Mouse (Mus musculus) spleen, embryonic (tissue): ENCODE results near the gene Gipc1.

Experiments
- CTCF ChIA-PET: fragments of 350-600 bp; sonication (Branson Sonifier 250); formaldehyde crosslinking; loops from one replicate; lab custom pipeline; 2022; lab: Charles Lee

Gipc1 gene

DNA sequence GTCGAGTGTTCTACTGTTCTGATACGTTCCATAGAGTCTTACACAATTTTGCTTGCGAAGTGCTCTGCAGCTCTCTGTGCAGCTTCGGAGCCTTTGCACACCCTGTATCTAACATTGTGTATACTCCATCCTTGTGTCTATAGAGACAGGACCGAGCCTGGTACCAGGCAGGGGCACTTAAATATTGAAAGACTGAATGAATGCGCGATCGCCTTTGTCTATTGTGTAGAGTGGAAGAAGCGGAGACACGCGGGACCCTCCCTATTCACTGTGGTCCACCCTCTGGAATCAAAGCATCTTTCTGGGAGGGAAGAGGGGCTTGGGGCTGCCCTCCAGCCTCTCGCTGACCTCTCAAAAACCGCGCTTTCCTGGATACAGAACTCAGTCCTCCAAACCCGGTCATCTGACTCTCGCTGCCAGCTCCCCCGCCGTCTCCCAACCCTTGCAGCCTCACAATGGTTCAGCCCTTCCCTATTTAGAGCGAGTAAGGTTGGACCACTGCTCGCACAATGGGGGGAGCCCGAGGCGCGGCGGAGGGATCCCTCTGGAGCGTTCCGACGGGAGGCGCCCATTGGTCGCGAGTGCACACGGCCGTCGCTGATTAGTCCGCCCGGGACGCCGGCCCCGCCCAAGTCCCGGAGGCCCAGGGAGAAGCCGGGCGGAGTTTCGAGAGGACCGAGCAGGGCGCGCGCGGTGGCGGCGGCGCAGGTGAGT lies at the start of gene Gipc1:
Gene Gipc1 (plus strand): TSS at position 648 of the 714 bp plus-strand sequence.
- CTCF ChIA-PET = interaction anchor here (1.0 to 1.1 kb wide), 2 partner anchors 322 to 1434 kb away, joined by 3 read pairs; no protein-coding TSS in a partner anchor

- CTCF ChIA-PET = interaction anchor here (0.7 kb wide), 1 partner anchor 13 kb away, joined by 3 read pairs; no protein-coding TSS in a partner anchor
Measured at GRCm38 (mm10) chr8:83607661-83608397, 44.6 kb upstream of the Gipc1 start, which contains the start of the genes Tecr and Dnajb1. TSS of gene Tecr (minus strand) at chr8:83607971. TSS of gene Dnajb1 (plus strand) at chr8:83608193.

DNA sequence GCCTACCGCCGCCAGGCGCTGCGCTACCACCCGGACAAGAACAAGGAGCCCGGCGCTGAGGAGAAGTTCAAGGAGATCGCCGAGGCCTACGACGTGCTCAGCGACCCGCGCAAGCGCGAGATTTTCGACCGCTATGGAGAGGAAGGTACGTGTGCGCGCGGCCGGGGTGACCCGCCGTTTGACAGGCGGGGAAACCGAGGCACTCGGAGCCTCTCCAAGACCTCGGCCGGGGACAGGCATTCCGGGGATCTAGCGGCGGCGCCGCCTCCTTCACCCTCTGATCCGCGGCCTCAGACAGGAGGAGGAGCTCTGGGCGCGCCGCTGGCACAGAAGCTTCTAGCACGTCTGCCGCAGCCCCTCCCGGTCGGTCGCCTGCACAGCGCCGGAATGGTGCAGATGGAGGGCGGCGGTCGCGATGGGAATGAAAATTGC lies 44.1 kb upstream of the Gipc1 start:
- CTCF ChIA-PET = interaction anchor here (0.9 kb wide), 1 partner anchor 579 kb away, joined by 3 read pairs; no protein-coding TSS in a partner anchor

GRCm38 (mm10) chr8:83609086-83609485 lies 43.4 kb upstream of the Gipc1 start:
- CTCF ChIA-PET = interaction anchor here (0.9 kb wide), 1 partner anchor 578 kb away, joined by 3 read pairs; no protein-coding TSS in a partner anchor

DNA sequence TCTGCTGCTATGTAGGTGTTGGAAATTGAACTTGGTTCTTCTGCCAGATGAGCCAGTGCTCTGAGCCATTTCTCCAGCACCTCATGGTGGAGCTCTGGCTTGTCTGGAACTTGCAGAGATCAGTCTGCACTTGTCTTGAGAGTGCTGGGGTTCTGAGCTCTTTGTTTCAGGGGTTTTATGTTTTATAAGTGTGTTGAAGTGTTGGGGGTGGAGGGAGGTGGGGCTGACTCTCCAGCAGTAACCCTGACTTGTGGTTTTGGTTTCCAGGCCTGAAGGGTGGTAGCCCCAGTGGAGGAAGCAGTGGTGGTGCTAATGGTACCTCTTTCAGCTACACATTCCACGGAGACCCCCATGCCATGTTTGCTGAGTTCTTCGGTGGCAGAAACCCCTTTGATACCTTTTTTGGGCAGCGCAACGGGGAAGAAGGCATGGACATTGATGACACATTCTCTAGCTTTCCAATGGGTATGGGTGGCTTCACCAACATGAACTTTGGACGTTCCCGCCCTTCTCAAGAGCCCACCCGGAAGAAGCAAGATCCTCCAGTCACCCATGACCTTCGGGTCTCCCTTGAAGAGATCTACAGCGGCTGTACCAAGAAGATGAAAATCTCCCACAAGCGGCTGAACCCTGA lies 42.8 kb upstream of the Gipc1 start:
- CTCF ChIA-PET = no interaction called here

GRCm38 (mm10) chr8:83611921-83612320 lies 40.6 kb upstream of the Gipc1 start:
- CTCF ChIA-PET = interaction anchor here (0.5 to 0.7 kb wide), 3 partner anchors 11 to 1435 kb away, joined by 3 to 10 read pairs (median 3); no protein-coding TSS in a partner anchor

- CTCF ChIA-PET = interaction anchor here (0.7 kb wide), 1 partner anchor 49 kb away, joined by 3 read pairs; no protein-coding TSS in a partner anchor
Measured at GRCm38 (mm10) chr8:83613695-83614094, 38.8 kb upstream of the Gipc1 start.

- CTCF ChIA-PET = no interaction called here
Measured at GRCm38 (mm10) chr8:83616625-83617024, 35.9 kb upstream of the Gipc1 start.

DNA sequence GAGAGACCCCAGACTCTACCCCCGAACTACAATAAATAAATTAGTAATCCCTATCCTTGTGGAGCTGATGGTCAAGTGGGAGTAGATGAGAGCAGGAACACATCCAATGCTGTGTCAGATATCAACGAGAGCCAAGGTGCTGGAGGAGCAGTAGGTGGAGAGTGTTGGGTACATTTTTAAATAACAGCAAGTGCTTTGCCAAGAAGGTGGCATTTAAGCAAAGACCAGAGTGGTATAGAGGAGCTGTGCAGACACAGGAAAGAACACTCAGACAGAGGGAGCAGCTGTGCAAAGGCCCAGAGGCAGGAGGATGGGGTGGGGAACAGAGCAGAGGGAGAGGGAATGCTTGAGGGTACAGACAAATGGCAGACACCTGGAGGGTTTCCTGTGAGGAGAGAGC lies 35.4 kb upstream of the Gipc1 start:
- CTCF ChIA-PET = no interaction called here

DNA sequence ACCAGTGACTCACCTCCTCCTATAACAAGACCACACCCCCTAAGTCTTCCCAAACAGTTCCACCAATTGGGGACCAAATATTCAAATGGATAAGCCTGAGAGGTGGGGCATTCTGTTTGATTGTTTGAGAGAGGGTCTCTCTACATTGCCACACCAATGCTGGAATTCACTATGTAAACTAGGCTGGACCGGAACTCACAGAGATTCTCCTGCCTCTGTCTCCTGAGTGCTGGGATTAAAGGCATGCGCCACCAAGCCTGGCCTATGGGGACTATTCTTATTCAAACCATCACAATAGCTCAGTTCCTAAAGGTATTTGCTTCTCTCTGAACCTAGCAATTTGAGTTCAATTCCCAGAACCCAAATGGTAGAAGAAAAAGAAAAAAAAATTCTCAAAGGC lies 33.9 kb upstream of the Gipc1 start:
- CTCF ChIA-PET = no interaction called here

DNA sequence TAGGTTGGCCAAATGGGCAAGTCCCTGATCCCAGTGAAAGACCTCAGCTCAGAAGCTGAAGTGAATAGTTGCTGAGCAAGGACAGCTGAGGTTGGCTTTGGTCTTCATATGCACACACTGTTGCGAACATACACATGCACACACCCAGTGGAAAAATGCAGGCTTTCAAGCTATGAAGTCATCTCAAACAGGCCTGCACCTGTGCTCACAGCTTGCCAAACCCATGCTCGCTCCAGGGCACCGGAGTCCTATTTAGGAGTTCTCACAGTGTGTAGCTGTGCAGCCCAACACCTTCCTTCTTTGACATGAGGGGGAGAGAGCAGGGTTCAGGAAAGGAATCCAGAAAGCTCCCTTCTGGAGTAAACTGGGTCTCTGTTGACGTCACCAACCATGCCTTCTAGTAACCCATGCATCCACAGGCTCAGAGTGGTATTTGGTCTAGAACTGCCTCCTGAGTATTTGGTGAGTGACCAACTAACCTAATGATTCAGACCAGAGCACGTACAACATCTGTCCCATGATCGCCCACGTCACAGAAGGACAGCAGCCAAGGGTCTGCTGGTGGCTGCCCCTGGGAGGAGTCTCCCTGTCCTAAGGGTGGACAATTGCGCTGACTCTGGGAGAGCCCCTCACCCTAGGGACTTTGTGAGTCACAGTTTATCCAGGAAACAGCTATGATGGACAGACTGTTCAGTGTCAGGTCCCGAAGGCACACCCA lies 32.8 kb upstream of the Gipc1 start:
- CTCF ChIA-PET = no interaction called here

DNA sequence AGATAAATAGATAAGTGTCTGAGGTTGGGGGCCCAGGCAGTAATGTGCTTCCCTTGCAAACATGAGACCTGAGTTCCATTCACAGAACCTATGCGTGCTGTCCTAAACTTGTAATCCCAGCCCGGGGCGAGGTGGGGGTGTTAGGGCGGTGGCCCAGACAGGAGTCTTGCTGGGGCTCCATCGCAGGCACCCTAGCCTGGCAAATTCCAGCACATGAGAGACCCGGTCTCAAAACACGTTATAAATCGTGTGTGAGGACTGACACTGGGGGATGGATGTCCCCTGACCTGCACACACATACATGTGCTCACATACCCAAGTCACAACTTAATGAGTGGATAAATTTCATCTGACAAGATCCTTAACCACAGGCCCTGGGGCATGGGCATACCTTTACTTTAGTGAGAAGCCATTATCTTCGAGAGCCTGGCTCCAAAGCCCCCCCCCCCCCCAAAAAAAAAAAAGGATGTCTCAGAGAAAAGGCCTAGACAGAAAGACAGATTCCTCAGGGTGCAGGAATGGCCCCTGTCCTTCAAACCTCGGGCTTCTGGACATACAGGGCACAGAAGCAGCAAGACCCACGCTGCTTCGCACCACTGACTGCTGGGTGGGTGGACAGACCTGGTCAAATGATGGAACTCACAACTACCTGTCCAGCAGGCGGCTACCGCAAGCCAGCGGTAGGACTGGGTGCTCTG lies 30.6 kb upstream of the Gipc1 start:
- CTCF ChIA-PET = no interaction called here

DNA sequence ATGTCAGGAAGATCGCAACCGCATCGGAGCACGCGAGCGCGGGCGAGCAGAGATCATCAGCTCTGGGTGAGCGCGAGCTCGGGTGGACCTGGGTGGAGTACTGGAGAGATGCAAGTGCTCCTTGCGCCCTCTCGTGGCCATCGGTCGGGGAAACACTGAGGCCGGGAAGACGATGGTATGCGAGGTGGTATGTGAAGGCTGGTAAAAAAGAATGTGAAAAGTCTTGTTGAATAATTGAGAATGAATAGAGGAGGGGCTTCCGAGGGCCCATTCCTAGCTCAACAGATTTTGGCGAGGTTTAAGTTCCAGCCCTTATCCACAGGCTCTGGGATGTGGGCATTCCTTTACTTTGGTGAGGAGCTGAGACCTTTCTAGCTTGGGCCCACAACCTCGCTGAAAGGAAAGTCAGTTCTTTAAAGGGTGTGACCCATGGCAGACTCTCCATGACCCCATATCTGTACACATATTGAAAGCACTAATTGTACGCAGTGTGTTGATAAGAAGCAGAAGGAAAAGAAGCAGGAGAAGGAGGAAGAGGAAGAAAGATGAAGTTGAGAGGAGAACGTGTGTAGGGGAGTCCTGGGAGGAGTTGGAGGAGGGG lies 30.0 kb upstream of the Gipc1 start:
- CTCF ChIA-PET = interaction anchor here (0.8 kb wide), 1 partner anchor 92 kb away, joined by 6 read pairs; the partner anchor contains the start of gene Ddx39

DNA sequence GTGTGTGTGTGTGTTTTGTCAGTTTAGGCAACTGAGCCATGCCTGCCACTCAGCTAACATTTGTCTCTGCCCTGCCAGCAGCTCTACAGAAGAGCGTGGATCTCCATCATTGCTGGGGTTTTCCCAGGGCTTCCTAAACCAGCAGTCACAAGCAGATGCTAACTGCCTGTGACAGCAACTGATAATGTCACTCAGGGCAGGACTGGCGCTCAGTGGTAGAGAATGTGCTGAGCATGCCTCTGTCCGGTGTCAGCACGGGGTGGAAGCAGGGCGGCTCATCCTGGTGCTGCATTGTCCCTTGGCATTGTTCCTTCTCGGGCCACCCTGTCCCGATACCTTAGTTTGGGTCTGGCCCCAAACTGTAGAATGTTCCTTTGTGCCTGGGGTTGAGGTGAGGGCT lies 28.9 kb upstream of the Gipc1 start:
- CTCF ChIA-PET = interaction anchor here (0.6 kb wide), 1 partner anchor 22 kb away, joined by 6 read pairs; no protein-coding TSS in a partner anchor

- CTCF ChIA-PET = no interaction called here
Measured at GRCm38 (mm10) chr8:83624739-83625138, 27.7 kb upstream of the Gipc1 start.

GRCm38 (mm10) chr8:83625676-83626299 lies 26.7 kb upstream of the Gipc1 start:
- CTCF ChIA-PET = no interaction called here

DNA sequence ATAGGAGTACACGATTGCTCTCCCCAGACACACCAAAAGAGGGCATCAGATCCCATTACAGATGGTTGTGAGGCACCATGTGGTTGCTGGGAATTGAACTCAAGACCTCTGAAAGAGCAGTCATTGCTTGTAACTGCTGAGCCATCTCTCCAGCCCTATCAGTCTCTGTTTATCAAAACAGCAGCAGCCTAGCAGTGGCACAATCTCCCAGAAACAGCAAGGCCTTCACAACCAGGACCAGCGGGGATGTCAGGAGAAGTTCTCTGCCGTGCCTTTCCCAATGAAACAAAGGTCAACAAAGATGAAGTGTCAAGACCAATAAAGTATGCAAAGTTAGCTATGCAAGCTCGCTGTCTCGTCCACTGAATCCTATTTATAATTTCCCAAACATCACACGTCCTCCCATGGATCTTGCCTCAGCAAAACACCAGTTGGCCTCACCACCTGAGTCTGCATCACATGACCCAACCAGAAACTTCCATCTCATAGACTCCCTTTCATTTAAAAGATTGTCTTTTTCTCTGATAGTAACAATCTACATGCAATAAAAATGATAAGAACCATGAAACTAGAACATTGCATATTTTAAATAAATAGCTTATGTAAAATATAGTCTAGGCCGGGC lies 20.3 kb upstream of the Gipc1 start:
- CTCF ChIA-PET = no interaction called here

- CTCF ChIA-PET = no interaction called here
Measured at GRCm38 (mm10) chr8:83638856-83639255, 13.6 kb upstream of the Gipc1 start.

DNA sequence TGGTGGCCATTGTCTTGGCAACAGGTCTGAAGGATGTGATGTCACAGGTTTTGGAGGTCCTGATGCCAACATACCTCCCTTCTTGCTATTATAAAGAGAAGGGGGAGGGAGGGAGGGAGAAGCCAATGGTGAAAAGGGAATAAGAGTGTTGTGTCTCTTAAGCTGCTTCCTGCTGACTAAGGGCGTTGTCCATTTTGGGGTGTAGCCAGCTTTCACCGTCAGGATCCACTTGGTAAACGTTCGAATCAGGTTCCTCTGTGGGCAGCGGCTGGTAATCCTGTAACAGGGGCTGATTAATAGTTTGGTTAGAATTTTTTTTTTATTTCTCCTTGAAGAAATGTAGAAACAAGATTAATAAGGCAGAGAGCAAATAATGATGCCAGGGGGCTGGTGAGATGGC lies 12.8 kb upstream of the Gipc1 start:
- CTCF ChIA-PET = no interaction called here
